ENCODE assay signal across 19 mouse cellular contexts in genomic region chr7:92140051-92140817, GRCm38 (mm10).
DNase-seq lines count a peak whose midpoint lies in the region; ATAC-seq and TF ChIP-seq lines count a peak whose summit lies in the region.
"Had no signal": no experiment of that assay in that cellular context is flagged by ENCODE, and none has a peak within 500 bp of the region (broad histone marks: within the 10 kb centered on the region; RNA-seq: fewer than 3 reads in every experiment).

No protein-coding gene starts in this region.

- TF ChIP-seq CTCF in heart, postnatal 0 days (IDR thresholded peaks at IDR 0.05; ENCODE audit: low read depth), result no peak

- H3K27me3 ChIP-seq in heart, embryonic 16.5 days (ENCODE audit: control insufficient read depth, insufficient read depth, low read length), result no peaks in the 10 kb centered on the region
- H3K27me3 ChIP-seq in heart, postnatal 0 days (ENCODE audit: control insufficient read depth, insufficient read depth, low read length), result no peaks in the 10 kb centered on the region

- H3K4me1 ChIP-seq in heart, embryonic 16.5 days (ENCODE audit: control insufficient read depth, insufficient read depth, low read length), result peaks cover 11% of the 10 kb centered on the region
- H3K4me1 ChIP-seq in heart, postnatal 0 days (ENCODE audit: control insufficient read depth, insufficient read depth), result no peaks in the 10 kb centered on the region; the same call in 1 of the 2 replicates

- no peak overlapping the region for H3K9ac ChIP-seq in heart, embryonic 16.5 days (ENCODE audit: low read length)
- no peak overlapping the region for H3K9ac ChIP-seq in heart, postnatal 0 days (replicated peaks; ENCODE audit: low read depth, low read length)

- H3K4me2 ChIP-seq in heart, embryonic 16.5 days (ENCODE audit: low read depth, low read length), result no peak overlapping the region
- no peak overlapping the region for H3K4me2 ChIP-seq in heart, postnatal 0 days (ENCODE audit: low read depth, low read length)

- no peak overlapping the region for H3K4me3 ChIP-seq in heart, embryonic 16.5 days (ENCODE audit: low read length)
- no peak overlapping the region for H3K4me3 ChIP-seq in heart, postnatal 0 days (ENCODE audit: low read depth, low read length)
- H3K4me3 ChIP-seq: layer of hippocampus, adult 2 months had no signal

- WGBS in heart, embryonic 16.5 days, result 59% methylated on average over 9 of the region's 9 CpGs
- 64% methylated on average over 9 of the region's 9 CpGs for WGBS in heart, postnatal 0 days

- peak overlapping the region; percentile 42; the same call in 1 of the 2 replicates for H3K27ac ChIP-seq in heart, embryonic 16.5 days (ENCODE audit: low read length)
- H3K27ac ChIP-seq in heart, postnatal 0 days (ENCODE audit: low read depth), result peak overlapping the region; percentile 11; the same call in 1 of the 2 replicates
- H3K27ac ChIP-seq: layer of hippocampus, adult 2 months had no signal

- ATAC-seq in frontal cortex, adult (ENCODE audit: low TSS enrichment), result peak; percentile 52; the same call in 1 of the 2 replicates
- ATAC-seq in heart, embryonic 16.5 days (replicated peaks; ENCODE audit: extremely low read depth, insufficient read depth, low FRiP score), result no peak; the same call in 1 of the 2 replicates
- no peak for ATAC-seq in heart, postnatal 0 days (ENCODE audit: insufficient read depth, low read depth)
- ATAC-seq: activated CD4-positive, CD25-positive, alpha-beta regulatory T cell, adult 4 months; Patski had no signal

- TF ChIP-seq EP300 in heart, postnatal 0 days (IDR thresholded peaks at IDR 0.05; ENCODE audit: low read depth), result no peak

- H3K9me3 ChIP-seq in heart, embryonic 16.5 days (replicated peaks; ENCODE audit: control insufficient read depth, low read length), result no peaks in the 10 kb centered on the region
- no peaks in the 10 kb centered on the region for H3K9me3 ChIP-seq in heart, postnatal 0 days (replicated peaks; ENCODE audit: control insufficient read depth, low read length)

- no peak for DNase-seq in frontal cortex, postnatal 10 days (ENCODE audit: low spot score in 2 of 2)
- no peak for DNase-seq in heart, postnatal 4 days
- peak; percentile 51 for DNase-seq in brain, adult 2 months (ENCODE audit: low read depth, low spot score)
- no peak for DNase-seq in heart, postnatal 0 days (ENCODE audit: low spot score)
- DNase-seq in thymus, postnatal 4 days, result no peak
- DNase-seq: adrenal gland, postnatal 14 days; cerebellum, adult 9-10 months; gastrocnemius, postnatal 10 days; kidney, adult 18-20 months; kidney, postnatal 10 days; liver; lung, adult 2 months; lung, postnatal 36 days; right cerebral cortex, adult 18-20 months had no signal

- no peaks in the 10 kb centered on the region for H3K36me3 ChIP-seq in heart, embryonic 16.5 days (ENCODE audit: control insufficient read depth, insufficient read depth)
- H3K36me3 ChIP-seq in heart, postnatal 0 days (replicated peaks; ENCODE audit: control insufficient read depth, insufficient read depth, low read length), result no peaks in the 10 kb centered on the region
